Mouse (Mus musculus) liver, adult 2 months (tissue): ENCODE data around the gene Zfp777. TPM values are rescaled to one million over a fixed set of nuclear protein-coding genes. Genes with fewer than 3 reads are reported as not detected.

Experiments
- DNase-seq: peaks from one replicate; pipeline ENCODE4 v3.0.0-alpha.2; 2011; ENCODE audit warnings: low read depth, low spot score; ENCODE audit errors: extremely low read depth
- H3K27ac ChIP-seq: fragments of 200-500 bp; replicated peaks from 2 replicates; pipeline ENCODE4 v1.5.1; 2012; ENCODE audit warnings: low read depth, mild to moderate bottlenecking, control low read depth, inconsistent platforms, low read length; ENCODE audit not compliant: insufficient read depth
- H3K27me3 ChIP-seq: fragments of 200-500 bp; 2 replicates; pipeline ENCODE4 v1.6.1; 2012; ENCODE audit warnings: mild to moderate bottlenecking, moderate library complexity, low read length, inconsistent platforms; ENCODE audit not compliant: control insufficient read depth, insufficient read depth
- H3K36me3 ChIP-seq: fragments of 200-500 bp; 2 replicates; pipeline ENCODE4 v1.6.1; 2012; ENCODE audit warnings: low read length, inconsistent platforms; ENCODE audit not compliant: control insufficient read depth, insufficient read depth
- H3K4me1 ChIP-seq: fragments of 200-500 bp; 2 replicates; pipeline ENCODE4 v1.6.1; 2011; ENCODE audit warnings: low read length; ENCODE audit not compliant: control insufficient read depth, insufficient read depth
- H3K4me3 ChIP-seq: fragments of 200-500 bp; 2 replicates; pipeline ENCODE4 v1.5.1; 2011; ENCODE audit warnings: low read depth, mild to moderate bottlenecking, control low read depth, low read length, moderate library complexity; ENCODE audit not compliant: insufficient read depth
- H3K79me2 ChIP-seq: fragments of 200-500 bp; 2 replicates; pipeline ENCODE4 v1.6.1; 2012; ENCODE audit warnings: inconsistent platforms, mild to moderate bottlenecking, low read length, moderate library complexity; ENCODE audit not compliant: control insufficient read depth, insufficient read depth
- H3K9ac ChIP-seq: fragments of 200-500 bp; 2 replicates; pipeline ENCODE4 v1.6.1; 2012; ENCODE audit warnings: low read depth, mild to moderate bottlenecking, control low read depth, inconsistent platforms, low read length
- CTCF ChIP-seq: fragments of 200-500 bp; IDR thresholded peaks from 2 replicates; pipeline ENCODE4 v1.5.1; 2011; ENCODE audit warnings: low read depth, low read length, control low read depth
- POLR2A ChIP-seq: fragments of 200-500 bp; IDR thresholded peaks from 2 replicates; pipeline ENCODE4 v1.6.1; 2011; ENCODE audit warnings: low read length, control low read depth; ENCODE audit not compliant: insufficient read depth; ENCODE audit errors: extremely low read depth
- WGBS: fragments of 180-500 bp; shearing (Covaris S2); methylation state at CpG from one replicate; pipeline ENCODE4 v1.1.7; 2018; 5-methylcytosine and 5-hydroxymethylcytosine counted together
- polyA plus RNA-seq: library from polyadenylated mRNA; depleted of rRNA; stranded (reverse); fragments of >200 nt; gene quantifications from 2 replicates; pipeline ENCODE4 v1.2.3, GENCODE M21; 2012
- total RNA-seq: library from RNA; depleted of rRNA; stranded (reverse); fragments of >200 nt; gene quantifications from 2 replicates; pipeline ENCODE4 v1.2.3, GENCODE M21; 2014

Zfp777 gene
- total and polyA plus RNA-seq, 2 experiments = 3.3 to 5.7 TPM

- Histone ChIP-seq H3K4me3 (no peak overlapping the region), H3K79me2 (no peaks in the 10 kb centered on the region), H3K27ac (no peak overlapping the region), H3K4me1 (no peaks in the 10 kb centered on the region), H3K27me3 (no peaks in the 10 kb centered on the region), H3K36me3 (peaks cover 33% of the 10 kb centered on the region), H3K9ac (no peak overlapping the region)
- 98% methylated on average over 43 of the region's 43 CpGs for WGBS
- TF ChIP-seq CTCF (no peak), POLR2A (no peak)
- no peak for DNase-seq
These were observed 24.2 kb downstream of the Zfp777 start for GRCm38 (mm10) chr6:48024330-48024993.

GRCm38 (mm10) chr6:48022672-48023071 is 26.0 kb downstream of the Zfp777 start:
- Histone ChIP-seq H3K27me3 (no peaks in the 10 kb centered on the region), H3K27ac (no peak overlapping the region), H3K4me1 (no peaks in the 10 kb centered on the region), H3K79me2 (no peaks in the 10 kb centered on the region), H3K4me3 (no peak overlapping the region), H3K9ac (no peak overlapping the region), H3K36me3 (peaks cover 24% of the 10 kb centered on the region)
- WGBS = 57% methylated on average over 2 of the region's 2 CpGs
- TF ChIP-seq CTCF = no peak
- TF ChIP-seq POLR2A = no peak
- DNase-seq = no peak

DNA sequence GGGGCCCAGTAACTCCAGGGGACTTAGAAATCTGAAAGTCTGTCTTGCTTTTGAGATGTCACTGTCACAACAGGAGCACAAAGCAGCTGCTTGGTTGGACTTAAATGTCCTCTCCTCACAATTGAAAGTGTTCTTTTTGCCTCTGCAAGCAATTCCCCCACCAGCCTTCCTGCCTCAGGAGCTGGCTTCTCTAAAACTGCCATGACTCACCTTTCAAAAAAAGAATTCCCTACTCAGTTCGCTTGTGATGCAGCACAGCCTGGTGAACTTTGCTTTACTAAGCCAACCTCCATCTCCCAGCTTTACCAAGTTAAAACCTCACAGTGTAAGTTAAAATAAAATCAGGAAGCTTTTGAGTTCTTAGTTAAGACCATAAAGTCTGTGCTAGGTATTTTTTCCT is 27.0 kb downstream of the Zfp777 start:
- DNase-seq = no peak
- no peak overlapping the region for H3K27ac ChIP-seq

DNA sequence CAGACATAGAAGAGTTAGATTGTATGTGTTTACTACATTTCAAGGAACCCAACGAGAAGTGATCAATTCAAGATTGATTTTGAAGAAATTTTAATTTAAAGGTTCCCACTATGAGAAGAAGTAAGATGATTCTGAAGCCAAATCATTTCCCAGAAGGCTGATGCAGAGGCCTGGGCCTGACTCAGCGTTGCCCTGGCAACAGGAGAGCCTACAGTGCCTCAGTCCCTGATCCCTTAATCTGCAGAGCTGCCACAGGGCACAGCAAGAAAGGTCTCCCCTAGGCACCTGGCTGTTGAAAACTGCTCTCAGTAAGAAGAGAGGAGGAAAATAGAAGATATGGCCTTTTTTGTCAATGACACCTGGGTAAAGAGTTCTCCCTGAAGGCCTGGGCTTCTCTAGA is 28.7 kb downstream of the Zfp777 start:
- no peak for TF ChIP-seq CTCF
- TF ChIP-seq POLR2A = no peak
- no peak overlapping the region for H3K4me3 ChIP-seq
- no peak for DNase-seq
- no peaks in the 10 kb centered on the region for H3K4me1 ChIP-seq
- 91% methylated on average over 2 of the region's 2 CpGs for WGBS
- H3K9ac ChIP-seq = no peak overlapping the region
- H3K36me3 ChIP-seq = peaks cover 7% of the 10 kb centered on the region; the same call in 1 of the 2 replicates
- H3K27ac ChIP-seq = no peak overlapping the region
- H3K27me3 ChIP-seq = no peaks in the 10 kb centered on the region
- no peaks in the 10 kb centered on the region for H3K79me2 ChIP-seq

More for the DNA sequence above, 27.0 kb downstream of the Zfp777 start:
- Histone ChIP-seq H3K9ac (no peak overlapping the region), H3K36me3 (peaks cover 18% of the 10 kb centered on the region), H3K79me2 (no peaks in the 10 kb centered on the region), H3K27me3 (no peaks in the 10 kb centered on the region), H3K4me1 (no peaks in the 10 kb centered on the region), H3K4me3 (no peak overlapping the region)
- no peak for TF ChIP-seq CTCF
- no peak for TF ChIP-seq POLR2A
- WGBS = 77% methylated on average over 1 of the region's 1 CpGs

- 94% methylated on average over 9 of the region's 9 CpGs for WGBS
These were observed 31.9 kb downstream of the Zfp777 start for GRCm38 (mm10) chr6:48016841-48017240.

DNA sequence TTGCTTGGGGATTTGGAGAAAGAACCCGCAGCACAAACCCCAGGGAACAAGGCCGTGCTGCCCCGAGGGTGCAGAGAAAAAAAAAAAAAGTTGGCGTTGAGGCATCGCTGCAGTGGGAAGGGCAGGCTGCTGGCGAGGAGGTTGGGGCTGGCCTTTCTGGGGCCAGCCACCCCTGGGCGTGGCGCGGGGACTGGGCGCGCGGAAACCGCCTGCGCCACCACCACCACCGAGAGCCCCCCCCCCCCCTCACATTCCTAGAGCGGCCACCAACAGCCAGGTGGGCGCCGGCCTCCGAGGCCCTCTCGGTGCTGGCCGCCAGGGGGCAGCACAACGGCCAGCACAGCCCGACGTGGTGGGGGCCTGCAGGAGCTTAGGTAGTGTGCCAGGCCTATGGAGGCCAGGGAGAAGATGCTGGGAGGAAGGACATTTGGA is 32.6 kb downstream of the Zfp777 start:
- Histone ChIP-seq H3K4me1 (no peaks in the 10 kb centered on the region), H3K27ac (no peak overlapping the region), H3K27me3 (no peaks in the 10 kb centered on the region), H3K36me3 (no peaks in the 10 kb centered on the region), H3K4me3 (peak overlapping the region; percentile 1), H3K9ac (no peak overlapping the region; the same call in 1 of the 2 replicates), H3K79me2 (no peaks in the 10 kb centered on the region)
- no peak for DNase-seq
- TF ChIP-seq POLR2A (no peak), CTCF (peak; percentile 79)
- WGBS = under 1% methylated on average over 23 of the region's 24 CpGs

More at GRCm38 (mm10) chr6:48016841-48017240, 31.9 kb downstream of the Zfp777 start:
- Histone ChIP-seq H3K36me3 (no peaks in the 10 kb centered on the region), H3K4me3 (no peak overlapping the region), H3K27me3 (no peaks in the 10 kb centered on the region), H3K27ac (no peak overlapping the region), H3K9ac (no peak overlapping the region), H3K4me1 (no peaks in the 10 kb centered on the region), H3K79me2 (no peaks in the 10 kb centered on the region)
- DNase-seq = no peak
- TF ChIP-seq POLR2A (no peak), CTCF (no peak)
